Comparison of ENCODE assay signal across 8 mouse cellular contexts in the genomic region with DNA sequence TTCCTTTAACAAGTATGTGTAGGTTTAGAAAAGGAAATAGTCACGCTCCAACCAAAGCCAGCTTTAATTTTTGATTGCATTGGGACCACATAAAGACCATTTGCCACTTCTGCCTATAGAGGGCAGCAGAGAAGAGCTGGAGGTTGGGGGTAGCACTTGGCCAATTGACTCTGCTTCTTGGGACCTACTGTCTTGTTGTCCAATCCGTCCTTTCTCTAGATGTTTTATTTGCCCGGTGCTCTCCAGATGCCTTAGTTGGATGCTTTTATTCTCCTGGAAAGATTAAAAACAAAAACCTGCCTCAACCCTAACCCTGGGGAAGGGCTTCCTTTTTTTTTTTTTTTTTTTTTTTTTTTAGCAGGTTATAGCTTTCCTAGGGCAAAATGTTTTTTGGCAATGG. TPM values are rescaled to one million over a fixed set of nuclear protein-coding genes. Genes with fewer than 3 reads are reported as not detected.
DNase-seq lines count a peak whose midpoint lies in the region; ATAC-seq lines count a peak whose summit lies in the region.

No protein-coding gene starts in this region.

- H3K4me1 ChIP-seq in forebrain, embryonic 15.5 days: no peaks in the 10 kb centered on the region
- no peaks in the 10 kb centered on the region for H3K4me1 ChIP-seq in neural tube, embryonic 15.5 days

- 0 out of 2 replicates have a peak, but pooled peaks have one; percentile 56 for ATAC-seq in common myeloid progenitor, adult 5-6 weeks (replicated peaks; ENCODE audit: low read depth, poor library complexity, severe bottlenecking)
- no peak for ATAC-seq in forebrain, embryonic 15.5 days (replicated peaks)
- ATAC-seq in neural tube, embryonic 15.5 days (ENCODE audit: low FRiP score): no peak

- 68% methylated on average over 3 of the region's 3 CpGs for WGBS in forebrain, embryonic 15.5 days
- WGBS in neural tube, embryonic 15.5 days: 69% methylated on average over 3 of the region's 3 CpGs

- intact Hi-C loops in left cerebral cortex, postnatal 36 days (cut with DNase I): no loop called here

- 0 out of 2 replicates have a peak, but pooled peaks cover 2% of the 10 kb centered on the region for H3K27me3 ChIP-seq in forebrain, embryonic 15.5 days
- no peaks in the 10 kb centered on the region for H3K27me3 ChIP-seq in neural tube, embryonic 15.5 days (replicated peaks)

- peak; percentile 34 to 38 for DNase-seq in cerebellum, adult 18-20 months
- no peak for DNase-seq in cerebellum, postnatal 4 days (ENCODE audit: low spot score in 2 of 2)
- DNase-seq in left cerebral cortex, adult 18-20 months (ENCODE audit: low spot score in 2 of 2): peak; percentile 13 to 15
- DNase-seq in left cerebral cortex, postnatal 36 days (ENCODE audit: low spot score in 2 of 2): no peak
- DNase-seq in naive thymus-derived CD4-positive, alpha-beta T cell, adult 2 months (ENCODE audit: low read depth): peak; percentile 79

- H3K27ac ChIP-seq in forebrain, embryonic 15.5 days (replicated peaks): no peak overlapping the region
- H3K27ac ChIP-seq in neural tube, embryonic 15.5 days (replicated peaks): no peak overlapping the region

- no peaks in the 10 kb centered on the region for H3K36me3 ChIP-seq in forebrain, embryonic 15.5 days
- H3K36me3 ChIP-seq in neural tube, embryonic 15.5 days: no peaks in the 10 kb centered on the region

- no peak overlapping the region for H3K4me3 ChIP-seq in forebrain, embryonic 15.5 days
- H3K4me3 ChIP-seq in neural tube, embryonic 15.5 days (replicated peaks): no peak overlapping the region

- H3K4me2 ChIP-seq in forebrain, embryonic 15.5 days (replicated peaks): no peak overlapping the region
- no peak overlapping the region for H3K4me2 ChIP-seq in neural tube, embryonic 15.5 days

- H3K9me3 ChIP-seq in forebrain, embryonic 15.5 days: no peaks in the 10 kb centered on the region
- peaks cover 4% of the 10 kb centered on the region; the same call in 1 of the 2 replicates for H3K9me3 ChIP-seq in neural tube, embryonic 15.5 days (replicated peaks)

- H3K9ac ChIP-seq in forebrain, embryonic 15.5 days (replicated peaks): no peak overlapping the region
- no peak overlapping the region for H3K9ac ChIP-seq in neural tube, embryonic 15.5 days (replicated peaks)

RNA-seq across cellular contexts. Expression of gene Zfp318, which starts 11.7 kb away (rescaled TPM):
- 10 to 100 TPM; 46.2 to 50.5 TPM for total RNA-seq in left cerebral cortex, adult 18-20 months (2021)
- total RNA-seq in left cerebral cortex, postnatal 36 days (2021): 10 to 100 TPM; 54.1 to 64.3 TPM
- 19.5 and 55.4 TPM in 2 replicates for total RNA-seq in common myeloid progenitor, adult 5-6 weeks (2017)
- polyA plus RNA-seq in forebrain, embryonic 15.5 days (2015; fragmentation: Nextera tagmentation; extraction: Ambion mirVana): 12.8 and 13.5 TPM in 2 replicates
- polyA plus RNA-seq in neural tube, embryonic 15.5 days (2015; fragmentation: Nextera tagmentation; extraction: Ambion mirVana): 19.0 and 19.9 TPM in 2 replicates

RNA-seq across cellular contexts. Expression of gene Abcc10, which starts 43.6 kb away (rescaled TPM):
- 1 to 10 TPM; 6.9 to 9.2 TPM for total RNA-seq in left cerebral cortex, adult 18-20 months (2021)
- total RNA-seq in left cerebral cortex, postnatal 36 days (2021): 10 to 100 TPM in 1 of 2 experiments, 1 to 10 TPM in 1; 8.1 to 11.9 TPM
- 0.63 and 5.3 TPM in 2 replicates for total RNA-seq in common myeloid progenitor, adult 5-6 weeks (2017)
- 6.6 and 8.1 TPM in 2 replicates for polyA plus RNA-seq in forebrain, embryonic 15.5 days (2015; fragmentation: Nextera tagmentation; extraction: Ambion mirVana)
- polyA plus RNA-seq in neural tube, embryonic 15.5 days (2015; fragmentation: Nextera tagmentation; extraction: Ambion mirVana): 9.3 TPM in 2 replicates

RNA-seq across cellular contexts. Expression of gene Crip3, which starts 56.9 kb away (rescaled TPM):
- total RNA-seq in left cerebral cortex, adult 18-20 months (2021): 1 to 10 TPM; 3.7 to 4.3 TPM
- 1 to 10 TPM; 1.7 to 6.5 TPM for total RNA-seq in left cerebral cortex, postnatal 36 days (2021)
- not detected in 2 replicates for total RNA-seq in common myeloid progenitor, adult 5-6 weeks (2017)
- 1.1 and 1.2 TPM in 2 replicates for polyA plus RNA-seq in forebrain, embryonic 15.5 days (2015; fragmentation: Nextera tagmentation; extraction: Ambion mirVana)
- polyA plus RNA-seq in neural tube, embryonic 15.5 days (2015; fragmentation: Nextera tagmentation; extraction: Ambion mirVana): 2.7 and 43.4 TPM in 2 replicates

Comparison
In these comparisons a context has a peak if more than half of its experiments do, and no peak if none do; other contexts are left out.
1. DNase-seq: peak in cerebellum, adult 18-20 months (2 of 2), left cerebral cortex, adult 18-20 months (2 of 2) and naive thymus-derived CD4-positive, alpha-beta T cell, adult 2 months (single experiment); none in cerebellum, postnatal 4 days (0 of 2) and left cerebral cortex, postnatal 36 days (0 of 2).